Mouse (Mus musculus): ENCODE measurements around the gene Rhbdf1.

GRCm38 (mm10) chr11:32242209-32242608 lies 20.1 kb upstream of the Rhbdf1 start:
- TF ChIP-seq CTCF (IDR thresholded peaks at IDR 0.05; ENCODE audit: extremely low read depth, insufficient read length, insufficient replicate concordance, low read depth, low read length): no peak
- TF ChIP-seq POLR2A (IDR thresholded peaks at IDR 0.05; ENCODE audit: low read depth, low read length): no peak
